ENCODE assay signal across 8 mouse cellular contexts in the genomic region with DNA sequence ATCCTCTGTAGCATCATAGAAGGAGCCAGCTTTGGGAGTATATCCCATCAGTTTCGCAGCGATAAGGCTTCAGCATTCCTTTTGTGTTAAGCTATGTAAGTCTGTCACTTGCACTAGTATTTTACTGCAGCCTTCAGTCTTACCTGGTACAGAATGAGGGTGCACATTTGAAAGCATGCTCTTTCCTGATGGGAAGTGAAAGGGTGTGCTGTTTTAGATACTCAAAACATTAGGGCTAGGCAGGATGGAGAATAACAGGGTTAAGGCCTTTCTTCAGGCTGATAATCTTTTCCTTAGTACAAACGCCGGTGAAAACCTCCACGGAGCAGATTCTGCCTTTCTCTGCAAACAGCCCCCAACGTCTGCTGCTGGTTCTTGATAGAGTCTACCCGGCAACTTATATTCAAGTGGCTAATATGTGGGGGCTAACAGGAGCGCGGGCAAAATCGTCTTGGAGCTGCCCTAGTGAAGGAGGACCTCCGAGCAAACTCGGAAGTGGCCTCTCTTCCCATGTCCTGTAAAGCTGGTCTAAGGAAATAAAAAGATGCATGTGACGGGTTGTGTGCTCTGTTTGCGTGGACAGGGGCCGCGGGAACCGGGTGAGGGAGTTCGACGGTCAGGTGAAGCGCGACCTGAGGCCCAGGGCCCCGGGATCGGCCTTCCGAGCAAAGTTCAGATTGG. TPM values are rescaled to one million over a fixed set of nuclear protein-coding genes. Genes with fewer than 3 reads are reported as not detected.
A peak's percentile ranks its signal among the peaks of the same experiment; 100 is the strongest.
DNase-seq lines count a peak whose midpoint lies in the region; ATAC-seq and TF ChIP-seq lines count a peak whose summit lies in the region.

No protein-coding gene starts in this region.

- peak overlapping the region; percentile 86 for H3K4me2 ChIP-seq in intestine, postnatal 0 days (replicated peaks; ENCODE audit: low read depth)

- no peak for TF ChIP-seq CTCF in cerebellum, adult 2 months (IDR thresholded peaks at IDR 0.05; ENCODE audit: borderline replicate concordance, insufficient read depth, low read depth, low read length)
- no peak for TF ChIP-seq CTCF in testis, adult 2 months (IDR thresholded peaks at IDR 0.05; ENCODE audit: control insufficient read depth, insufficient read depth, insufficient replicate concordance, low read depth, low read length)
- no peak for TF ChIP-seq CTCF in intestine, postnatal 0 days (IDR thresholded peaks at IDR 0.05; ENCODE audit: low read depth)
- TF ChIP-seq CTCF in olfactory bulb, adult 2 months (IDR thresholded peaks at IDR 0.05; ENCODE audit: insufficient read depth, low read depth, low read length): no peak

- H3K4me1 ChIP-seq in cerebellum, adult 2 months (ENCODE audit: control insufficient read depth, insufficient read depth, low read length): peaks cover 4% of the 10 kb centered on the region
- H3K4me1 ChIP-seq in testis, adult 2 months (ENCODE audit: control insufficient read depth, insufficient read depth, low read length): no peaks in the 10 kb centered on the region; the same call in 1 of the 2 replicates
- peaks cover 10% of the 10 kb centered on the region; the same call in 1 of the 2 replicates for H3K4me1 ChIP-seq in intestine, postnatal 0 days (replicated peaks; ENCODE audit: control insufficient read depth, insufficient read depth, low read length)
- peaks cover 4% of the 10 kb centered on the region for H3K4me1 ChIP-seq in olfactory bulb, adult 2 months (ENCODE audit: control insufficient read depth, insufficient read depth, low read length)

- WGBS in cerebellum, adult 2 months: 8% methylated on average over 24 of the region's 24 CpGs
- WGBS in intestine, postnatal 0 days: 5% methylated on average over 24 of the region's 24 CpGs
- WGBS in olfactory bulb, adult 2 months: 6% methylated on average over 24 of the region's 24 CpGs

- peak; percentile 6; the same call in 1 of the 2 replicates for ATAC-seq in intestine, postnatal 0 days

- no peaks in the 10 kb centered on the region for H3K27me3 ChIP-seq in cerebellum, adult 2 months (ENCODE audit: control insufficient read depth, insufficient read depth, low read length)
- no peaks in the 10 kb centered on the region for H3K27me3 ChIP-seq in testis, adult 2 months (ENCODE audit: control insufficient read depth, insufficient read depth, low read length)
- H3K27me3 ChIP-seq in intestine, postnatal 0 days (replicated peaks; ENCODE audit: control insufficient read depth, insufficient read depth, low read length): no peaks in the 10 kb centered on the region

- peak overlapping the region; percentile 53 for H3K9ac ChIP-seq in intestine, postnatal 0 days (ENCODE audit: low read depth, low read length)

- no peaks in the 10 kb centered on the region for H3K36me3 ChIP-seq in testis, adult 2 months (ENCODE audit: control insufficient read depth, insufficient read depth, low read length)
- H3K36me3 ChIP-seq in intestine, postnatal 0 days (ENCODE audit: control insufficient read depth, insufficient read depth): peaks cover 13% of the 10 kb centered on the region

- DNase-seq in cerebellum, adult 2 months: no peak
- DNase-seq in cerebellum, postnatal 4 days (ENCODE audit: low spot score in 2 of 2): no peak
- DNase-seq in testis, postnatal 10 days (ENCODE audit: low spot score): no peak
- no peak for DNase-seq in B cell, adult 2 months
- no peak for DNase-seq in right cerebral cortex, postnatal 14 days

- H3K9me3 ChIP-seq in intestine, postnatal 0 days (ENCODE audit: control insufficient read depth): no peaks in the 10 kb centered on the region

- peak overlapping the region; percentile 92 for H3K4me3 ChIP-seq in cerebellum, adult 2 months (replicated peaks; ENCODE audit: insufficient read depth, low read depth, low read length)
- H3K4me3 ChIP-seq in testis, adult 2 months (ENCODE audit: control insufficient read depth, low read depth, low read length): peak overlapping the region; percentile 92
- peak overlapping the region; percentile 86 for H3K4me3 ChIP-seq in intestine, postnatal 0 days (ENCODE audit: low read depth, low read length)
- peak overlapping the region; percentile 97 for H3K4me3 ChIP-seq in olfactory bulb, adult 2 months (ENCODE audit: insufficient read depth, low read depth, low read length)

- H3K27ac ChIP-seq in cerebellum, adult 2 months (ENCODE audit: insufficient read depth, low read length): peak overlapping the region; percentile 4
- H3K27ac ChIP-seq in testis, adult 2 months (ENCODE audit: control insufficient read depth, insufficient read depth, low read depth, low read length): peak overlapping the region; percentile 50
- peak overlapping the region; percentile 87 for H3K27ac ChIP-seq in intestine, postnatal 0 days (ENCODE audit: low read depth, low read length)
- no peak overlapping the region for H3K27ac ChIP-seq in olfactory bulb, adult 2 months (ENCODE audit: insufficient read depth, low read depth, low read length)

- TF ChIP-seq POLR2A in cerebellum, adult 2 months (IDR thresholded peaks at IDR 0.05; ENCODE audit: borderline replicate concordance, insufficient read depth, low read length): no peak
- no peak for TF ChIP-seq POLR2A in testis, adult 2 months (IDR thresholded peaks at IDR 0.05; ENCODE audit: control insufficient read depth, low read depth, low read length)
- TF ChIP-seq POLR2A in olfactory bulb, adult 2 months (IDR thresholded peaks at IDR 0.05; ENCODE audit: insufficient read depth, low read depth, low read length): no peak

RNA-seq across cellular contexts. Expression of a gene that starts 0.5 kb away (rescaled TPM):
- 132 and 137 TPM in 2 replicates for polyA plus RNA-seq in cerebellum, adult 2 months (2012; rRNA removed)
- 24.8 and 27.7 TPM in 2 replicates for polyA plus RNA-seq in testis, adult 2 months (2012; rRNA removed)
- polyA plus RNA-seq in intestine, postnatal 0 days (2015; fragmentation: Nextera tagmentation; extraction: Ambion mirVana): 367 and 375 TPM in 2 replicates
- polyA plus RNA-seq in olfactory bulb, adult 2 months (2012; ENCODE audit: insufficient read depth, insufficient read length, low replicate concordance, missing spikeins): not detected in 2 replicates

RNA-seq across cellular contexts. Expression of a gene that starts 24.6 kb away (rescaled TPM):
- 56.1 and 66.9 TPM in 2 replicates for polyA plus RNA-seq in cerebellum, adult 2 months (2012; rRNA removed)
- polyA plus RNA-seq in testis, adult 2 months (2012; rRNA removed): 0.47 and 0.68 TPM in 2 replicates
- 16.2 and 20.6 TPM in 2 replicates for polyA plus RNA-seq in intestine, postnatal 0 days (2015; fragmentation: Nextera tagmentation; extraction: Ambion mirVana)
- not detected in 2 replicates for polyA plus RNA-seq in olfactory bulb, adult 2 months (2012; ENCODE audit: insufficient read depth, insufficient read length, low replicate concordance, missing spikeins)

RNA-seq across cellular contexts. Expression of a gene that starts 26.3 kb away (rescaled TPM):
- 14.9 and 15.2 TPM in 2 replicates for polyA plus RNA-seq in cerebellum, adult 2 months (2012; rRNA removed)
- polyA plus RNA-seq in testis, adult 2 months (2012; rRNA removed): 3.8 and 4.5 TPM in 2 replicates
- 7.3 and 8.7 TPM in 2 replicates for polyA plus RNA-seq in intestine, postnatal 0 days (2015; fragmentation: Nextera tagmentation; extraction: Ambion mirVana)
- polyA plus RNA-seq in olfactory bulb, adult 2 months (2012; ENCODE audit: insufficient read depth, insufficient read length, low replicate concordance, missing spikeins): not detected in 2 replicates

RNA-seq across cellular contexts. Expression of a gene that starts 47.8 kb away (rescaled TPM):
- polyA plus RNA-seq in cerebellum, adult 2 months (2012; rRNA removed): 6.9 and 11.4 TPM in 2 replicates
- 13.5 and 16.7 TPM in 2 replicates for polyA plus RNA-seq in testis, adult 2 months (2012; rRNA removed)
- polyA plus RNA-seq in intestine, postnatal 0 days (2015; fragmentation: Nextera tagmentation; extraction: Ambion mirVana): 0.67 and 1.0 TPM in 2 replicates
- not detected in 2 replicates for polyA plus RNA-seq in olfactory bulb, adult 2 months (2012; ENCODE audit: insufficient read depth, insufficient read length, low replicate concordance, missing spikeins)

RNA-seq across cellular contexts. Expression of a gene that starts 48.0 kb away (rescaled TPM):
- 8.9 and 11.0 TPM in 2 replicates for polyA plus RNA-seq in cerebellum, adult 2 months (2012; rRNA removed)
- 165 and 173 TPM in 2 replicates for polyA plus RNA-seq in testis, adult 2 months (2012; rRNA removed)
- polyA plus RNA-seq in intestine, postnatal 0 days (2015; fragmentation: Nextera tagmentation; extraction: Ambion mirVana): 0.97 and 1.0 TPM in 2 replicates
- not detected in 2 replicates for polyA plus RNA-seq in olfactory bulb, adult 2 months (2012; ENCODE audit: insufficient read depth, insufficient read length, low replicate concordance, missing spikeins)

Comparison
In these comparisons a context has a peak if more than half of its experiments do, and no peak if none do; other contexts are left out.
1. RNA of a gene that starts 24.6 kb away (polyA plus RNA-seq): 56.1 to 66.9 TPM in cerebellum, adult 2 months and 16.2 to 20.6 TPM in intestine, postnatal 0 days; 0.47 to 0.68 TPM in testis, adult 2 months and not detected in olfactory bulb, adult 2 months; every median in the first group is over 10 times any median in the second.
2. Peak in every context shown above with its lines, with median percentiles within 50 percentile points of each other: H3K4me3 ChIP-seq.